Mouse (Mus musculus) thymus, postnatal 36 days (tissue): ENCODE measurements around the gene Krtap21-1.

Experiments
- DNase-seq, 2 experiments: peaks; one replicate each; pipeline ENCODE4 v3.0.0; 2022; ENCODE audit warnings: mixed read lengths in 2 of 2

The Krtap21-1 gene

DNA sequence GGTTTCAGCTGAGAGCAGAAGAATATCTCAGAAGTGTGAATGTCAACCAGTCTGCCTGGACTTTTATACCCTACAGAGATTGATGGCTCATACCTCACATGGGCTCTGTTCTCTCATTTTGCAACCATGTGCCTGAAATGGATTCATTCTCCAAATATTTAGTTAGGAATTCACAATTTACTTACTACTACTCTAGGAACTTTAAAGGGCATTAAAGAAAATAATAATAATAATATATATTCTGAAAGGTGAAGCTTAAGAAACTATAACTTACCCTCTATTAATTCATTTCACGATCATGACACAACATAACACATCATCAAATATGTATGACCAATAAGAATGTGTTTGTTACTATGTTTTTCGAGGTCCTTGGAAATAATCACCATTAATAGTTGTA lies at the start of gene Krtap21-1:
Gene Krtap21-1 (minus strand): TSS at position 101 of the 400 bp plus-strand sequence.
- DNase-seq, result no peak

- no peak for DNase-seq
Measured at GRCm38 (mm10) chr16:89429586-89429985, 25.9 kb upstream of the Krtap21-1 start.

GRCm38 (mm10) chr16:89425310-89425709 lies 21.6 kb upstream of the Krtap21-1 start:
- no peak for DNase-seq

DNA sequence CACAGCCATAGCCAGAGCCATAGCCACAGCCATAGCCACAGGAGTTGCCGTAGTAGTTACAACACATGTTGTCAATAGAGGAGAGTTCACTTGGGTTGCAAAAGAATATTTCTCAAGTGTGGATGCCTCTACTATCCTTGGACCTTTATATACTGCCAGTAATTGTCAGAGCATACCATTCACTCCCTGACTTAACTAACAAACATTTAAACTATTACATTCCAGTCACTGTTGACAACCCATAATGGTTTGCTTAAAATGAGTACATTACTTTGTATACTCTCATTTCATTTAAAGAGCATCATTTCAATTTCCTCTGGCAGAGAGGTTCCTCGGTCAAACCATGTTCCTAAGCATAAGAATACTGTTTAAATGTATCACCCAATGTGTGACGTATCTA lies 16.3 kb upstream of the Krtap21-1 start, which contains the start of gene Krtap6-2:
Gene Krtap6-2 (minus strand): TSS at position 101 of the 400 bp plus-strand sequence.
- DNase-seq, result no peak

DNA sequence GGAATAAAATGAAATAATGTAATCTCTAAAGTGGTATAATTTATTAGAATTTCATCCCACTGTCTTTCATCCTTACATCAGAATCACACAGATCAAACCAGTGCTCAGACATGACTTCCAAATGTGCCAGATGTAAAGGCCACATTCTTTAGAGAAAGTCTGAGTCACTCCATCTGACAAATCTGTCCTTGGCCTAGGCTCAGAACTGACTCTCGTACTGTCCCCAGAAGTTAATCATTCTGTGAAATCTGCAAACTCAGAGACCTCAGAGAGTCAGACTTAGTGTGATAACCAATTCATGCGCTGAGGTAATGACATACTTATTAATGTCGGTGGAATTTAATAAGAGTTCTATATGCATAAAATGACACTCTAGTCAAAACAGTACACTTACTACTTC lies 12.6 kb upstream of the Krtap21-1 start:
- no peak for DNase-seq

GRCm38 (mm10) chr16:89410345-89411068 lies 6.8 kb upstream of the Krtap21-1 start:
- DNase-seq, result no peak

DNA sequence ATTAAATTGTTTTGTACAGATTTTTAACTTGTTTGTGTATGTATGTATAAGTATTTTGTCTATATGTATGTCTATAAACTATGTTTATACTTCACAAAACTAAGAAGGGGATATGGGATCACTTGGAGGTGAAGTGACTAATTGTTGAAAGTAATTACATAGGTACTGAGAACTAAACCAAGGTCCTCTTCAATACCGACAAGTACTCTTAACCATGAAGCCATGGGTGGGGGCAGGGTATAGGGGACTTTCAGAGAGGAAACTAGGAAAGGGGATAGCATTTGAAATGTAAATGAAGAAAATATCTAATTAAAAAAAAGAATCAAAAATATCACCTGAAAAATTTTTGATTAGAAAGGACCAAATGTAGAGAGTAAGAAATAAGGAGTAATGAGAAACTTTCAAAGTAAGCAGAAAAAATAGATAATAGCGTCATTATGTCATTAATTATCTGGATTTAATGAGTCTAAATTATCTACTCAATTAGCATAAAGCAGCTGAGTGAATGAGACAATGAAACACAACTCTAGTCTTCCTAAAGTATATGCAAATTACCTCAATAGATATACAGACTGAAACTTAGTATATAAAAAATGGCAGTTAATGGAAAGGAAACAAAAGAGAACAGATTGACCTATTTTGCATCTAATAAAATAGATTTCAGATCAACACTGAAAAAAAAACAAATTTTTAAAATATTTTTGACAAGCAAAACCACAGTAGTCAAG lies 30.8 kb downstream of the Krtap21-1 start:
- no peak for DNase-seq
